Mouse (Mus musculus) heart, embryonic 16.5 days (tissue): ENCODE data around the gene Tnfrsf18. TPM values are rescaled to one million over a fixed set of nuclear protein-coding genes. Genes with fewer than 3 reads are reported as not detected.
A peak's percentile ranks its signal among the peaks of the same experiment; 100 is the strongest.

Source experiments
- ATAC-seq: fragments of 200-750 bp; cut with Nextera tagmentation; replicated peaks from 2 replicates; pipeline ENCODE4 v1.8.0; 2017; ENCODE audit warnings: moderate number of reproducible peaks; ENCODE audit not compliant: insufficient read depth, low FRiP score; ENCODE audit errors: extremely low read depth
- H3K27ac ChIP-seq: fragments of 300-500 bp; sonication (generic); 2 replicates; pipeline ENCODE4 v1.5.1; 2014; ENCODE audit warnings: mild to moderate bottlenecking, low read length, control low read depth, moderate library complexity
- H3K27me3 ChIP-seq: fragments of 300-500 bp; sonication (generic); 2 replicates; pipeline ENCODE4 v1.6.1; 2014; ENCODE audit warnings: low read length, mixed read lengths; ENCODE audit not compliant: control insufficient read depth, insufficient read depth
- H3K36me3 ChIP-seq: fragments of 300-500 bp; sonication (generic); 2 replicates; pipeline ENCODE4 v1.6.1; 2014; ENCODE audit not compliant: control insufficient read depth, insufficient read depth
- H3K4me1 ChIP-seq: fragments of 300-500 bp; sonication (generic); 2 replicates; pipeline ENCODE4 v1.6.1; 2014; ENCODE audit warnings: low read length, mixed read lengths; ENCODE audit not compliant: control insufficient read depth, insufficient read depth
- H3K4me2 ChIP-seq: fragments of 300-500 bp; sonication (generic); 2 replicates; pipeline ENCODE4 v1.6.1; 2014; ENCODE audit warnings: low read depth, mild to moderate bottlenecking, control low read depth, low read length
- H3K4me3 ChIP-seq: fragments of 300-500 bp; sonication (generic); 2 replicates; pipeline ENCODE4 v1.5.1; 2014; ENCODE audit warnings: mild to moderate bottlenecking, control low read depth, low read length
- H3K9ac ChIP-seq: fragments of 300-500 bp; sonication (generic); 2 replicates; pipeline ENCODE4 v1.6.1; 2014; ENCODE audit warnings: low read length, control low read depth
- H3K9me3 ChIP-seq: fragments of 300-500 bp; sonication (generic); replicated peaks from 2 replicates; pipeline ENCODE4 v1.6.1; 2016; ENCODE audit warnings: low read length; ENCODE audit not compliant: control insufficient read depth
- WGBS: fragments of 180-500 bp; shearing (Covaris S2); extraction: QIAGEN DNeasy Blood & Tissue Kit; methylation state at CpG from one replicate; pipeline ENCODE4 v1.1.7; 2014; 5-methylcytosine and 5-hydroxymethylcytosine counted together
- polyA plus RNA-seq: library from polyadenylated mRNA; unstranded; fragments of >200 nt; fragmentation: Nextera tagmentation; extraction: Ambion mirVana; gene quantifications from 2 replicates; pipeline ENCODE4 v1.2.1, GENCODE M21; 2015

Tnfrsf18 gene
- polyA plus RNA-seq, 1 experiment from 2014 or later = 2.6 TPM

- Histone ChIP-seq H3K27ac (no peak overlapping the region), H3K4me2 (no peak overlapping the region), H3K27me3 (no peaks in the 10 kb centered on the region), H3K36me3 (no peaks in the 10 kb centered on the region), H3K9me3 (no peaks in the 10 kb centered on the region), H3K4me1 (no peaks in the 10 kb centered on the region), H3K4me3 (no peak overlapping the region; the same call in 1 of the 2 replicates), H3K9ac (no peak overlapping the region)
- peak; percentile 63; the same call in 1 of the 2 replicates for ATAC-seq
- 43% methylated on average over 10 of the region's 10 CpGs for WGBS
Observed at GRCm38 (mm10) chr4:156059713-156060112, 33.7 kb downstream of the Tnfrsf18 start.

DNA sequence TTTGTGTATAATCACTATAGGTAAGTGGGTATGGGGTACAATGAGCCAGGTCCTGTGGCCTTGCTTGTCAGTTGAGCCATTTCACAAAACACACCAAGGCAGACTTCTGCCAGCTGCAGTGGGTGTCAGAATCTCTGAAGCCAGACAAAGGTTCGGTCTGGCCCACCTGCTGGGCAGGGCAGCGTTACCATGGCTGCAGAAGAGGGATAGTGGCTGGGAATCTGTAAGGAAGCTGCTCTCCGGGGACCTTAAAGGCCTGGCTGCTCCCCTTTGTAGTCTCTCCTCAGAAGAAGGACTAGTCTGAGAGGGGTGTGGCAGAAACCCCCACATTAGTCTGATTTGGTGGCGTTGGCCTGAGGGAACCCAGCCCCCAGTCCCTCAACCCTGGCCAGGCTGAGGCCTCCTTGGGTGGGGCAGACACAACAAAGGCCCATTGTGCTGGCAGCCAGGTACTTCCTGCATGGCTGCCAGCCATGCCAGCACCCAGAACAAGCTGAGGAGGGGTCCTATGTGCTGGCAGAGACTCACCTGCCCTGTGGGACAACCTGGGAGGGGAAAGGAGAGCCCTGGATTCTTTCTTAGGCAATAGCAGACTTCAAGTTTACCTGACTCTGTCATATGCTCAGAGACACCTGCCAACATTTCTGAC, 38.0 kb downstream of the Tnfrsf18 start:
- no peaks in the 10 kb centered on the region for H3K27me3 ChIP-seq
- no peak overlapping the region for H3K9ac ChIP-seq
- H3K36me3 ChIP-seq = no peaks in the 10 kb centered on the region
- no peak overlapping the region for H3K4me3 ChIP-seq
- H3K4me1 ChIP-seq = no peaks in the 10 kb centered on the region
- no peak overlapping the region for H3K27ac ChIP-seq
- H3K4me2 ChIP-seq = no peak overlapping the region
- no peak for ATAC-seq
- no peaks in the 10 kb centered on the region for H3K9me3 ChIP-seq
- 32% methylated on average over 4 of the region's 4 CpGs for WGBS

- Histone ChIP-seq H3K36me3 (no peaks in the 10 kb centered on the region), H3K4me2 (no peak overlapping the region), H3K4me1 (no peaks in the 10 kb centered on the region), H3K9ac (no peak overlapping the region), H3K27me3 (no peaks in the 10 kb centered on the region), H3K27ac (no peak overlapping the region), H3K4me3 (no peak overlapping the region), H3K9me3 (no peaks in the 10 kb centered on the region)
- whole genome bisulfite sequencing = 56% methylated on average over 9 of the region's 9 CpGs
- no peak; the same call in 1 of the 2 replicates for ATAC-seq
Observed at GRCm38 (mm10) chr4:156064510-156064897, 38.5 kb downstream of the Tnfrsf18 start.

DNA sequence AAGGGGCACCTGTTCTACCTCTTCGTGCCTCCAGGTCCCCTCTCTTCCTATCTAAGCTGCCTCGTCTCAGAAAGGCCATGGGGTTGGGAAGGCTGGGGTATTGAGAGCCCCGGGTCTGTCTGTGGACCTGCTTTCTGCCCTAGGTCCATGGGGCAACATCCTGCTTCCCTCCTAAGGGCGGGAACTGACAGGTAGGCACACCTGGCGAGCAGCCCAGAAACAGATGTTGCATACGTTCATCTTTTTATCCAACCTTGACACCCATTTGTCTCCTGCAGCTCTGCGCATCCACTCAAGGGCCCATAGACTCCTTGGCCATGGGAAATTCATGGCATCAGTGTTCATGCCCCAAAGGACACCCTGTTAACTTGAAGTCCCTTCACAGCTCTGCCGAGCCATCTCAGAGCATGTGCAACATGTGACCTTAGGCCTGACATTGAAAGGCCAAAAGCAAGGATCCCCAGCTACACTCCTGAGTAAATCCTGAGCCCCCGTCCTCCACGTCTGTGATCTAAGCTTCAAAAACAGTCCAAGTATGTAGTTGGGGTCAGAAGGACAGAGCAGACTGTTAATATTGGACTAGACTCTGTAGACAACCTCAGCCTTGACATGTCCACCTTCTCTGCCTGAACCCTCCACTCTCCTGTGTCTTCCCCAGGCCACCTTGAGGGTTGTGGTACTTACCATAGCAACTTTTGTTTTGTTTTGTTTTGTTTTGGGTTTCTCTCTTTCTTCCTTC, 39.4 kb downstream of the Tnfrsf18 start:
- Histone ChIP-seq H3K4me1 (no peaks in the 10 kb centered on the region), H3K9ac (no peak overlapping the region), H3K27me3 (no peaks in the 10 kb centered on the region), H3K36me3 (no peaks in the 10 kb centered on the region), H3K27ac (no peak overlapping the region), H3K4me2 (no peak overlapping the region), H3K9me3 (no peaks in the 10 kb centered on the region), H3K4me3 (no peak overlapping the region)
- WGBS = 86% methylated on average over 10 of the region's 10 CpGs
- no peak for ATAC-seq

GRCm38 (mm10) chr4:156067256-156067949, 41.4 kb downstream of the Tnfrsf18 start:
- H3K27me3 ChIP-seq = no peaks in the 10 kb centered on the region
- no peaks in the 10 kb centered on the region for H3K9me3 ChIP-seq
- WGBS = 41% methylated on average over 5 of the region's 5 CpGs
- H3K4me3 ChIP-seq = no peak overlapping the region
- no peak overlapping the region for H3K9ac ChIP-seq
- ATAC-seq = no peak
- no peak overlapping the region for H3K4me2 ChIP-seq
- no peaks in the 10 kb centered on the region for H3K36me3 ChIP-seq
- no peaks in the 10 kb centered on the region for H3K4me1 ChIP-seq
- H3K27ac ChIP-seq = no peak overlapping the region

- H3K4me2 ChIP-seq = no peak overlapping the region
- H3K27me3 ChIP-seq = no peaks in the 10 kb centered on the region
- WGBS = 96% methylated on average over 8 of the region's 8 CpGs
- H3K27ac ChIP-seq = peak overlapping the region; percentile 34
- H3K36me3 ChIP-seq = no peaks in the 10 kb centered on the region
- H3K9ac ChIP-seq = no peak overlapping the region
- no peaks in the 10 kb centered on the region for H3K4me1 ChIP-seq
- ATAC-seq = no peak
- no peaks in the 10 kb centered on the region for H3K9me3 ChIP-seq
- no peak overlapping the region for H3K4me3 ChIP-seq
Observed at GRCm38 (mm10) chr4:156069701-156070100, 43.7 kb downstream of the Tnfrsf18 start.

DNA sequence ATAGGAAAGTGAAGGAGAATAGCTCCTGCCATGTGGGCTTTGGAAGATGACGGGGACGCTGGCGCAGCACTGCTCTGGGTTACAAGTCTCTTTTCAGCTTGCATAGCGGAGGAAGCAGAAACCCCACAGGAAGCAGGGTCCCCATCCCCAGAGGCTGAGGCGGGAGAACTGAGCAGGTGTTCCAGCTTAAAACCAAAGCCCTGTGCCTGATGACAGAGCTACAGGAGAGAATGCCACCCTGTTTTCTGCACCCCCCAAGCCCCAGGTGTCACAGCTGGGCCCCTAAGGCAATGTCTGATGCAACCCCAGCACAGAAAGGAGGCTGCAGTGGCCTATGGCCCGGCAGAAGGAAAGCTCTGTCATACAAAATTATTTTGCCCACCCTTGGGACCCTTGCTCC, 44.3 kb downstream of the Tnfrsf18 start:
- no peaks in the 10 kb centered on the region for H3K9me3 ChIP-seq
- WGBS = 81% methylated on average over 6 of the region's 6 CpGs
- H3K27me3 ChIP-seq = no peaks in the 10 kb centered on the region
- ATAC-seq = peak; percentile 85
- H3K9ac ChIP-seq = no peak overlapping the region
- H3K4me1 ChIP-seq = no peaks in the 10 kb centered on the region
- H3K36me3 ChIP-seq = no peaks in the 10 kb centered on the region
- H3K4me2 ChIP-seq = no peak overlapping the region
- no peak overlapping the region for H3K4me3 ChIP-seq
- H3K27ac ChIP-seq = peak overlapping the region; percentile 65; the same call in 1 of the 2 replicates

DNA sequence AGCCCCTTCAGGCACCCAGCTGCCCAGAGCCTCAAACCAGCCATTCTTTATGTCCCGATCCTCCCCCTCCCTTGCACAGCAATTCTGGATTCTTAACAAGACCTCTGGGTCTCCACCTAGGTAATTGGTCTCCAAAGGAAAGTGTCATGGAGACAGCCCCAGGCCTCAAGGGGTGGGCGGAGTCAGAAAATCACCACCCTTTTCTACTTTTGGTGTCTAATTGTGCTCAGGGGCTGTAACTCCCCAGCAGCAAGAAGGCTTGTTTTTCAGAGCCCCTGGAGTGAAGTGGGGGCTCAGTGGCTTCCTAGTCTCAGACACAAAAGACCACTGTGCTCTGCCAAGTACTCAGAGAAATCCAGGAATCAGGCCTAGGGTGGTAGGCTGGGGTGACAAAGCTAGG, 44.8 kb downstream of the Tnfrsf18 start:
- Histone ChIP-seq H3K9ac (no peak overlapping the region; the same call in 1 of the 2 replicates), H3K36me3 (no peaks in the 10 kb centered on the region), H3K9me3 (no peaks in the 10 kb centered on the region), H3K27me3 (no peaks in the 10 kb centered on the region), H3K4me1 (no peaks in the 10 kb centered on the region), H3K27ac (peak overlapping the region; percentile 65; the same call in 1 of the 2 replicates), H3K4me3 (no peak overlapping the region), H3K4me2 (no peak overlapping the region)
- WGBS = 81% methylated on average over 2 of the region's 2 CpGs
- peak; percentile 42; the same call in 1 of the 2 replicates for ATAC-seq

- Histone ChIP-seq H3K9me3 (no peaks in the 10 kb centered on the region), H3K27ac (peak overlapping the region; percentile 61), H3K36me3 (no peaks in the 10 kb centered on the region), H3K9ac (peak overlapping the region; percentile 52), H3K4me2 (peak overlapping the region; percentile 78), H3K4me3 (peak overlapping the region; percentile 56), H3K4me1 (peaks cover 6% of the 10 kb centered on the region), H3K27me3 (no peaks in the 10 kb centered on the region)
- peak; percentile 42 for ATAC-seq
- 13% methylated on average over 8 of the region's 8 CpGs for WGBS
Observed at GRCm38 (mm10) chr4:156076911-156077382, 51.0 kb downstream of the Tnfrsf18 start.
